Mouse (Mus musculus) neural tube, embryonic 14.5 days (tissue): ENCODE data around the gene Ptprr. TPM values are rescaled to one million over a fixed set of nuclear protein-coding genes. Genes with fewer than 3 reads are reported as not detected.

Source experiments
- ATAC-seq: fragments of 200-750 bp; cut with Nextera tagmentation; 2 replicates; pipeline ENCODE4 v1.8.0; 2017; ENCODE audit warnings: low read depth, mild to moderate bottlenecking, moderate TSS enrichment, moderate library complexity
- H3K27ac ChIP-seq: fragments of 300-500 bp; sonication (generic); 2 replicates; pipeline ENCODE4 v1.5.1; 2014; ENCODE audit warnings: low read depth, mild to moderate bottlenecking, control low read depth, low read length, moderate library complexity, mixed read lengths
- H3K27me3 ChIP-seq: fragments of 300-500 bp; sonication (generic); 2 replicates; pipeline ENCODE4 v1.6.1; 2014; ENCODE audit warnings: low read length; ENCODE audit not compliant: control insufficient read depth, insufficient read depth
- H3K36me3 ChIP-seq: fragments of 300-500 bp; sonication (generic); 2 replicates; pipeline ENCODE4 v1.6.1; 2014; ENCODE audit warnings: low read length, mixed read lengths; ENCODE audit not compliant: control insufficient read depth, insufficient read depth
- H3K4me1 ChIP-seq: fragments of 300-500 bp; sonication (generic); 2 replicates; pipeline ENCODE4 v1.6.1; 2014; ENCODE audit warnings: low read length; ENCODE audit not compliant: control insufficient read depth, insufficient read depth
- H3K4me2 ChIP-seq: fragments of 300-500 bp; sonication (generic); 2 replicates; pipeline ENCODE4 v1.6.1; 2014; ENCODE audit warnings: mild to moderate bottlenecking, low read depth, low read length, control low read depth
- H3K4me3 ChIP-seq: fragments of 300-500 bp; sonication (generic); 2 replicates; pipeline ENCODE4 v1.5.1; 2014; ENCODE audit warnings: low read depth, low read length, control low read depth, mixed read lengths
- H3K9ac ChIP-seq: fragments of 300-500 bp; sonication (generic); replicated peaks from 2 replicates; pipeline ENCODE4 v1.6.1; 2014; ENCODE audit warnings: low read depth, mild to moderate bottlenecking, control low read depth, low read length, mixed read lengths
- H3K9me3 ChIP-seq: fragments of 300-500 bp; sonication (generic); 2 replicates; pipeline ENCODE4 v1.6.1; 2016; ENCODE audit warnings: low read length; ENCODE audit not compliant: control insufficient read depth
- WGBS: fragments of 180-500 bp; shearing (Covaris S2); extraction: QIAGEN DNeasy Blood & Tissue Kit; methylation state at CpG from one replicate; pipeline ENCODE4 v1.1.7; 2014; 5-methylcytosine and 5-hydroxymethylcytosine counted together
- polyA plus RNA-seq: library from polyadenylated mRNA; unstranded; fragments of >200 nt; fragmentation: Nextera tagmentation; extraction: Ambion mirVana; gene quantifications from 2 replicates; pipeline ENCODE4 v1.2.1, GENCODE M21; 2014

The Ptprr gene
- polyA plus RNA-seq, 1 experiment from 2014 or later = 30.4 TPM

DNA sequence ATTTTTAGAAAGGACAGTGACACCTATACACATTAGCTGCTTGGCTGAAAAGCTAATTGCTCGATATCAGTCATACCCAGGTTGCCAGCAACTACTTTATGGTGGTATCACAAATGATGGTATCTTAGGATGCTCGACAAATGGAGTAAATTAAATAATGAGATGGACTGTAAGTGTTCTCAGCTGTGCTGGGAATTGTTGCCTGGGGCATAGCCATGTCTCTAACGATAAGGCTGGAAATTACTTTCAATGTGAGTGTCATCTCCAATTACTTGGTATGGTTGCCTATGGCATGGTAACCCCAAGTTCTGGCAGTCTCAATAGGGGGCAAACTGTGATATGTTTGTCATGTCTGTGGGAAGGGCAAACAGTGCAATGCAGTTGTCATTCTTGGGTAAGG lies 3.1 kb downstream of the Ptprr start:
- Histone ChIP-seq H3K9ac (no peak overlapping the region), H3K36me3 (no peaks in the 10 kb centered on the region), H3K27ac (no peak overlapping the region), H3K4me3 (no peak overlapping the region), H3K4me1 (no peaks in the 10 kb centered on the region; the same call in 1 of the 2 replicates), H3K9me3 (no peaks in the 10 kb centered on the region), H3K27me3 (no peaks in the 10 kb centered on the region), H3K4me2 (no peak overlapping the region)
- no peak for ATAC-seq
- 64% methylated on average over 3 of the region's 3 CpGs for WGBS

DNA sequence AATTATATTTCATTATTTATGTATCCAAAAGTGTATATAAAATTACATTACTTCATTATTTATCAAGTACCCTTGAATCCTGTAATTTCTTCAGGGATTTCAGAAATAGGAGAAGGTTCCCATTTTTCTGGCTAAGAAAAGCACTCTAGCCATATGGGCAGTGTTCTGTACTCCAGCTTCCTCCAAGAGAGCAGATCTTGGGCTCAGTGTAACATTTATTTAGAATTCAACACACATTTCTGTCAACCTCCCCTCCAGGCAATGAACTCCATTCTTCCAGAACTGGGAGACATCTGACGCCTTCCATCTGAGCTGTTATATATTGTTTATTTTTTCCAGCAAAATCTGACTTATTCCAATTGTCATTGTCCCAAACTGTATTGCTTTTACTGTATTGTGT lies 20.1 kb downstream of the Ptprr start:
- Histone ChIP-seq H3K9ac (no peak overlapping the region), H3K9me3 (no peaks in the 10 kb centered on the region)
- 86% methylated on average over 1 of the region's 1 CpGs for WGBS

DNA sequence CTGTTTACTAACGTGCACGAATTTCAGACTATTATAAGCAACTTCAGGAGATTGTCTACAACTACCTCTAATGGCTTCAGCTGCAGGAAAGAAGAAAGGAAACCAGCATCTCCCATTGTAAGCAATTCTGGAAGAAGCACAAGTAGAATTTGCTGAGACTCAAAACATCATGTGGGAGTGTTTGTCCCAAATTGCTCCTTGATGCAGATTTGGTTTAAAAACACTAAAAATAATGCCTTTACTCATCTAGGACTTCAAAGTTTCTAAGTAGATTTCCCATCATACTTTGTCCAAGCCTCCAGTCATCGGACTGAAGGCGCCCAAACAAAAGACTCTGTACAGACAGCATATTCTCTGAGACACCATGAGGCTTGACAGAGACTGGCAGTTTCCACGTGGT lies 57.9 kb downstream of the Ptprr start:
- no peak overlapping the region for H3K4me3 ChIP-seq
- no peaks in the 10 kb centered on the region for H3K4me1 ChIP-seq
- no peak overlapping the region for H3K27ac ChIP-seq
- H3K9me3 ChIP-seq = no peaks in the 10 kb centered on the region
- WGBS = 86% methylated on average over 5 of the region's 5 CpGs
- H3K36me3 ChIP-seq = no peaks in the 10 kb centered on the region
- ATAC-seq = no peak
- H3K9ac ChIP-seq = no peak overlapping the region
- H3K4me2 ChIP-seq = no peak overlapping the region
- H3K27me3 ChIP-seq = no peaks in the 10 kb centered on the region

More for the DNA sequence above, 20.1 kb downstream of the Ptprr start:
- H3K4me3 ChIP-seq = no peak overlapping the region
- no peak for ATAC-seq
- H3K4me1 ChIP-seq = no peaks in the 10 kb centered on the region
- H3K27ac ChIP-seq = no peak overlapping the region
- H3K36me3 ChIP-seq = no peaks in the 10 kb centered on the region
- no peak overlapping the region for H3K4me2 ChIP-seq
- H3K27me3 ChIP-seq = no peaks in the 10 kb centered on the region

DNA sequence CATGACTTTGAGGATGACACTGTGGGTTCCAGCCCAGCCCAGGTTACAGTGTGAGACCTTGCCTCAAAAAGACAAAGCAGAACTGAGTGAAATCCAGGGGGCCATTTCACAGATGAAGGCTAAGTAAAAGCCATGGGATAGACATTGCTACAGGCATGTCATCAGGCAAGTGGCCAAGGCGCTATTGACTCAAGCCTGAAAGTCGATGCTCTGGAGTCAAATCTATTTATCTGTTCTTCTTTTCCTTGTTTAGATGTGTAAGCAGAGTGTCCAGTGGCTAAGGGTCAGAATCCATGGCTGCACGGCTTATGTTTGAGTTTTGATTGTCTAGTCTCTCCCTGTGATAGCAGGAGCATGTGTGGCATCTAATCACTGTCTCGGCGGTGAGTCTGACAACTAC lies 60.6 kb downstream of the Ptprr start:
- Histone ChIP-seq H3K9ac (no peak overlapping the region), H3K4me3 (no peak overlapping the region), H3K27me3 (no peaks in the 10 kb centered on the region), H3K9me3 (no peaks in the 10 kb centered on the region), H3K36me3 (no peaks in the 10 kb centered on the region), H3K4me2 (no peak overlapping the region), H3K4me1 (no peaks in the 10 kb centered on the region), H3K27ac (no peak overlapping the region)
- WGBS = 74% methylated on average over 5 of the region's 5 CpGs
- no peak for ATAC-seq

DNA sequence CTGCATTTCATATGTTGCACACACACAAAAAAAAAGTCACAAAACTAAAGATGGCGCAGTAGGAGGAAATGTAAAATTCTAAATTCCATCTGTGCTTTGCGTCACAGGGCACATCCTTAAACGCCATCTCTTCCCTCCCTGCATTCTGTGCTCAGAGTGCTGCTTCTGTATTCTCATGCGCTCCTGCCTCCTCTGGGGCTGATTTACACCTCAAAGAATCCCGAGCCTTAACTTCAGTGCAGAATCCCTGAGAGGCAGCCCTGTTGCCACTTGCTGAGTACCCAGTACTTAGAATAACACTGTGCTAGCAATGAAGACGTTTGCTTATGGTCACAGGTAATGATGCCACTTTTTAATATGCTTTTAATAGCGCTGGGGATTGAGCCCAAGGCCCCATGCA lies 61.4 kb downstream of the Ptprr start:
- Histone ChIP-seq H3K36me3 (no peaks in the 10 kb centered on the region), H3K27ac (no peak overlapping the region), H3K9me3 (no peaks in the 10 kb centered on the region), H3K4me2 (no peak overlapping the region), H3K9ac (no peak overlapping the region), H3K4me3 (no peak overlapping the region), H3K27me3 (no peaks in the 10 kb centered on the region), H3K4me1 (no peaks in the 10 kb centered on the region)
- ATAC-seq = no peak
- 34% methylated on average over 7 of the region's 7 CpGs for WGBS

DNA sequence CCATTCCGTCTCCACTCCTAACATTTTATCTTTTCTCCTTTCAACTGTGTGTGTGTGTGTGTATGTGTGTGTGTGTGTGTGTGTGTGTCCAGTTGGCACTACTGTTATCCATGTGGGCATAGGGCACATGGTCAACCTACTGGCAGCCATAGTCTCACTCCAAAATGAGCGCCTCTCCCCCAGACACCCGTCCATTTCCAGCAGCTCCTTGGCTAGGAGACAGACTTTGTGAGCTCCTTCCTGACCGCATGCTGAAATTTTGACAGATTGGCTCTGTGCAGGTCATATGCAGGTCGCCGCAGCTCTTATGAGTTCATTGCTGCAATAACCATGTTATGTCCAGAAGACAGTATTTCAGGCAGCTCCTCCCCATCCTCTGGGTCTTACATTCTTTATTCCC lies 62.8 kb downstream of the Ptprr start:
- Histone ChIP-seq H3K27me3 (no peaks in the 10 kb centered on the region), H3K9ac (no peak overlapping the region), H3K4me1 (no peaks in the 10 kb centered on the region), H3K27ac (no peak overlapping the region), H3K4me3 (no peak overlapping the region), H3K36me3 (no peaks in the 10 kb centered on the region), H3K9me3 (no peaks in the 10 kb centered on the region), H3K4me2 (no peak overlapping the region)
- 90% methylated on average over 6 of the region's 6 CpGs for WGBS
- no peak for ATAC-seq

DNA sequence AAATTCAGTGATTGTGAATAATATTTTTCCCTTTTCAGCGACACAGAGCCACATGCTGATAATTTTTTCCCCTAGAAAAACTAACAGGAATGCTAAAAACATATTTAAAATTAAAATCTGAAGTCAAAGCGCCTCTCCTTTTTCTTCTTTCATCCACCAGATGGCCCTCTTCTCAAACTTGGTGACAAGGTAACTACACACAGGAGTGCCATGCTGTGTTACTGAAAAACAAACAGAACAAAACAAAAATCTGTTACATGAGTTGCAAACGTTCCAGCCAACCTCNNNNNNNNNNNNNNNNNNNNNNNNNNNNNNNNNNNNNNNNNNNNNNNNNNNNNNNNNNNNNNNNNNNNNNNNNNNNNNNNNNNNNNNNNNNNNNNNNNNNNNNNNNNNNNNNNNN lies 66.0 kb downstream of the Ptprr start:
- H3K9ac ChIP-seq = no peak overlapping the region
- WGBS = 33% methylated on average over 3 of the region's 3 CpGs
- H3K4me2 ChIP-seq = no peak overlapping the region
- peak; percentile 34; the same call in 1 of the 2 replicates for ATAC-seq
- no peaks in the 10 kb centered on the region for H3K27me3 ChIP-seq
- H3K27ac ChIP-seq = no peak overlapping the region
- H3K9me3 ChIP-seq = no peaks in the 10 kb centered on the region
- no peak overlapping the region for H3K4me3 ChIP-seq
- no peaks in the 10 kb centered on the region for H3K36me3 ChIP-seq
- H3K4me1 ChIP-seq = no peaks in the 10 kb centered on the region

DNA sequence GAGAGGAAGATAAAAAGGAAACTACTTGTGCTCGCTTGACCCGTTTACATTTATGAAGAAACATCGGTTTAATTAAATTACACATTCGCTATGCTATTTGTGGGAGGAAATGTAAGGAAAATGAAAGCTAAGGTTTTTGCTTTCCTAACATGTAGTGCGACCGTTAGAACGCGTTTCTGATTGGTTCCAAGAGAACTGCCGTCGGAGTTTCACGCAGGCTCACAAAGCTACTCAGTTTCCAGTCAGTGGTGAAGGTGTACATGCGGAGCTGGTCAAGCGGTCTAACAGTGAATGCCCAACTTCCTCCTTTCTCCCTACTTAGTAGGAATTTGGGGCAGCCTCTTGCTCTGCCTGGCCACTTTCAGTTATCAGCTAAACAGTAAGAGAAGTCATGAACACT lies 78.5 kb downstream of the Ptprr start:
- WGBS = 83% methylated on average over 13 of the region's 13 CpGs
- H3K27ac ChIP-seq = no peak overlapping the region
- no peaks in the 10 kb centered on the region for H3K4me1 ChIP-seq
- no peaks in the 10 kb centered on the region for H3K27me3 ChIP-seq
- no peak for ATAC-seq
- no peaks in the 10 kb centered on the region for H3K36me3 ChIP-seq
- no peak overlapping the region for H3K4me3 ChIP-seq
- no peaks in the 10 kb centered on the region for H3K9me3 ChIP-seq
- H3K4me2 ChIP-seq = no peak overlapping the region
- no peak overlapping the region for H3K9ac ChIP-seq

DNA sequence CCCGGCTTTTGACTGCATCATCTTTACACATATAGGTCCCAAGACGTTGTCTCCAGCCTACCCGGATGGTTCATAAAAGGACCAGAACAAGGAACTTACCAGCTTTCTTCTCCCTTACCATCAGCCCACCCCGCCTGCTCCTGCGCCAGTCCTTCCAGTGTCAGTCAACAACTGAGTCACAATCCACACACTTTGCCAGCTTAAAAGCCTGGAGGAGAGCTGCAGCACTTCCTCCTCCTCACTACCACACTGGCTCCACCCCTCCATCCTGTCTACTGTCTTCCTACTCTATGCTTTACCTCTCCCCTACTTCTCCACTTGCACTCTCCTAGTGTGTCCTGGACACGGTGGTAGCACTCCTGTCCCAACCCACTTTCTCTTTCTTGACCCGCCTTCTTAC lies 80.5 kb downstream of the Ptprr start:
- ATAC-seq = no peak
- Histone ChIP-seq H3K4me2 (no peak overlapping the region), H3K9ac (no peak overlapping the region), H3K27me3 (no peaks in the 10 kb centered on the region), H3K4me1 (no peaks in the 10 kb centered on the region), H3K27ac (no peak overlapping the region), H3K4me3 (no peak overlapping the region), H3K9me3 (no peaks in the 10 kb centered on the region), H3K36me3 (no peaks in the 10 kb centered on the region)
- WGBS = 92% methylated on average over 7 of the region's 7 CpGs

DNA sequence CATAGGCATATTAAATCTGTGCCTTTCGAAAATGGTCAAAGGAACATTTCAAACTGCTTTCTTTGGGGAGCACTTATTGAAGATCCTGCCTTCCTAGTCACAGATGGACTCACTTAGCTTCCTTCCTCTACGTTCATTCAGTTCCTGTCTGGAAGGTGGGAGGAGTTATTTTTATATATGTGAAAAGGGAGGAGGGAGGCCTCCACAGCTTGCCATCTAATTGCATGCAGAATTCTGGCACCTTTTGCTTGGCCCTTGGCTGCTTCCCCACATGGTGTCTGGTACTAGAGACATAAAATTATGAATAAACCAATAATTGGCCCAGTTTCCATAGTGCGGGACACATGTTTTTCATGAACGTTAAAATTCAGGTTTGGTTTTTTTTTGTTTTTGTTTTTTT lies 90.2 kb downstream of the Ptprr start:
- WGBS = 69% methylated on average over 4 of the region's 4 CpGs
- Histone ChIP-seq H3K9me3 (no peaks in the 10 kb centered on the region), H3K4me3 (no peak overlapping the region), H3K4me1 (no peaks in the 10 kb centered on the region), H3K27ac (no peak overlapping the region), H3K36me3 (no peaks in the 10 kb centered on the region), H3K4me2 (no peak overlapping the region), H3K9ac (no peak overlapping the region), H3K27me3 (no peaks in the 10 kb centered on the region)
- no peak for ATAC-seq
